Mouse (Mus musculus) MEL (cell line): ENCODE measurements at regions not wholly inside any gene's neighbourhood (a gene's known extent, or its start where the extent isn't known, plus 50 kb on each side); places are given as distances from the start of the nearest gene placed in this dataset.

Experiments used
- DNase-seq: peaks from one replicate; pipeline ENCODE4 v3.0.0; 2011; ENCODE audit warnings: low read depth, low spot score
- H3K27ac ChIP-seq: 2 replicates; pipeline ENCODE4 v1.5.1; 2012; ENCODE audit warnings: low read depth, mild to moderate bottlenecking, control low read depth, low read length, moderate library complexity; ENCODE audit not compliant: control insufficient read depth
- H3K27me3 ChIP-seq, 2 experiments: fragments of 150-350 bp in 1 of 2; sonication (generic) in 1 of 2; 2 replicates each; pipeline ENCODE4 v1.6.1; 2012; ENCODE audit warnings: low read length in 2 of 2, mild to moderate bottlenecking in 2 of 2, improper control_type of control experiment in 1 of 2, moderate library complexity in 1 of 2; ENCODE audit not compliant: insufficient read depth in 2 of 2, control insufficient read depth in 1 of 2
- H3K36me3 ChIP-seq, 2 experiments: 2 replicates each; pipeline ENCODE4 v1.6.1; 2012 to 2014; ENCODE audit warnings: low read length in 2 of 2, improper control_type of control experiment in 1 of 2, inconsistent platforms in 1 of 2, mild to moderate bottlenecking in 1 of 2; ENCODE audit not compliant: insufficient read depth in 2 of 2, control insufficient read depth in 1 of 2
- H3K4me1 ChIP-seq, 2 experiments: fragments of 150-350 bp in 1 of 2; sonication (generic) in 1 of 2; 2 replicates each; pipeline ENCODE4 v1.6.1; 2012; ENCODE audit warnings: low read length in 2 of 2, improper control_type of control experiment in 1 of 2, mild to moderate bottlenecking in 1 of 2; ENCODE audit not compliant: insufficient read depth in 2 of 2, control insufficient read depth in 1 of 2
- H3K4me3 ChIP-seq, 2 experiments: fragments of 150-350 bp in 1 of 2; sonication (generic) in 1 of 2; 2 replicates each; pipeline ENCODE4 v1.5.1; 2012; ENCODE audit warnings: low read depth in 2 of 2, low read length in 2 of 2, mild to moderate bottlenecking in 2 of 2, moderate library complexity in 2 of 2, control low read depth in 1 of 2, improper control_type of control experiment in 1 of 2; ENCODE audit not compliant: control insufficient read depth in 1 of 2, insufficient read depth in 1 of 2
- H3K79me2 ChIP-seq: 2 replicates; pipeline ENCODE4 v1.6.1; 2012; ENCODE audit warnings: mild to moderate bottlenecking, low read length, moderate library complexity; ENCODE audit not compliant: control insufficient read depth, poor library complexity, insufficient read depth
- H3K9ac ChIP-seq: 2 replicates; pipeline ENCODE4 v1.6.1; 2012; ENCODE audit warnings: low read depth, mild to moderate bottlenecking, control low read depth, low read length, moderate library complexity; ENCODE audit not compliant: control insufficient read depth, poor library complexity, severe bottlenecking
- H3K9me3 ChIP-seq: fragments of 150-350 bp; sonication (generic); replicated peaks from 2 replicates; pipeline ENCODE4 v1.6.1; 2012; ENCODE audit warnings: mild to moderate bottlenecking, low read length, improper control_type of control experiment, moderate library complexity; ENCODE audit not compliant: insufficient read depth
- BHLHE40 ChIP-seq: IDR thresholded peaks from 2 replicates; pipeline ENCODE4 v1.6.1; 2012; ENCODE audit warnings: low read depth, mild to moderate bottlenecking, inconsistent platforms, low read length, improper control_type of control experiment, borderline replicate concordance
- CHD1 ChIP-seq: IDR thresholded peaks from 2 replicates; pipeline ENCODE4 v1.6.1; 2012; ENCODE audit warnings: low read depth, mild to moderate bottlenecking, inconsistent platforms, low read length, improper control_type of control experiment
- CHD2 ChIP-seq: IDR thresholded peaks from 2 replicates; pipeline ENCODE4 v1.6.1; 2011; ENCODE audit warnings: low read length, improper control_type of control experiment
- EP300 ChIP-seq, 2 experiments: IDR thresholded peaks; 2 replicates each; pipeline ENCODE4 v1.6.1; 2011; ENCODE audit warnings: improper control_type of control experiment in 2 of 2, low read length in 2 of 2, low read depth in 1 of 2, mild to moderate bottlenecking in 1 of 2
- MAFK ChIP-seq: IDR thresholded peaks from 2 replicates; pipeline ENCODE4 v1.6.1; 2011; ENCODE audit warnings: low read depth, mild to moderate bottlenecking, low read length, improper control_type of control experiment, borderline replicate concordance
- MAX ChIP-seq: IDR thresholded peaks from 2 replicates; pipeline ENCODE4 v1.6.1; 2011; ENCODE audit warnings: low read length, improper control_type of control experiment
- MAZ ChIP-seq: IDR thresholded peaks from 2 replicates; pipeline ENCODE4 v1.6.1; 2012; ENCODE audit warnings: low read depth, mild to moderate bottlenecking, inconsistent platforms, low read length, improper control_type of control experiment
- MXI1 ChIP-seq: IDR thresholded peaks from 2 replicates; pipeline ENCODE4 v1.6.1; 2011; ENCODE audit warnings: mild to moderate bottlenecking, low read depth, low read length, improper control_type of control experiment
- MYB ChIP-seq: IDR thresholded peaks from 2 replicates; pipeline ENCODE4 v1.6.1; 2011; ENCODE audit warnings: mild to moderate bottlenecking, low read depth, low read length, improper control_type of control experiment
- NELFE ChIP-seq: IDR thresholded peaks from 2 replicates; pipeline ENCODE4 v1.6.1; 2011; ENCODE audit warnings: low read depth, low read length, improper control_type of control experiment
- NRF1 ChIP-seq: IDR thresholded peaks from 2 replicates; pipeline ENCODE4 v1.6.1; 2014; ENCODE audit warnings: low read depth, mild to moderate bottlenecking, inconsistent platforms, low read length, improper control_type of control experiment, moderate library complexity; ENCODE audit not compliant: poor library complexity, insufficient read depth, severe bottlenecking
- POLR2AphosphoS2 ChIP-seq: IDR thresholded peaks from 2 replicates; pipeline ENCODE4 v1.6.1; 2011; ENCODE audit warnings: low read length, improper control_type of control experiment
- POLR2AphosphoS5 ChIP-seq: IDR thresholded peaks from 2 replicates; pipeline ENCODE4 v1.6.1; 2012; ENCODE audit warnings: low read depth, borderline replicate concordance, mild to moderate bottlenecking, inconsistent platforms, low read length, moderate library complexity, mixed read lengths
- RCOR1 ChIP-seq: IDR thresholded peaks from 2 replicates; pipeline ENCODE4 v1.6.1; 2012; ENCODE audit warnings: low read depth, mild to moderate bottlenecking, inconsistent platforms, low read length, improper control_type of control experiment
- TBP ChIP-seq: IDR thresholded peaks from 2 replicates; pipeline ENCODE4 v1.8.0; 2011; ENCODE audit warnings: low read depth, low read length, improper control_type of control experiment
- USF1 ChIP-seq: IDR thresholded peaks from 2 replicates; pipeline ENCODE4 v1.6.1; 2014; ENCODE audit warnings: low read depth, mild to moderate bottlenecking, inconsistent platforms, low read length, improper control_type of control experiment, moderate library complexity
- USF2 ChIP-seq, 2 experiments: IDR thresholded peaks; 2 replicates each; pipeline ENCODE4 v1.6.1; 2011 to 2012; ENCODE audit warnings: improper control_type of control experiment in 2 of 2, low read length in 2 of 2, borderline replicate concordance in 1 of 2, inconsistent platforms in 1 of 2, low read depth in 1 of 2, mild to moderate bottlenecking in 1 of 2; ENCODE audit not compliant: insufficient read depth in 1 of 2

- H3K36me3 ChIP-seq: no peaks in the 10 kb centered on the region
- no peaks in the 10 kb centered on the region for H3K9me3 ChIP-seq
- no peaks in the 10 kb centered on the region for H3K4me1 ChIP-seq
- H3K4me3 ChIP-seq: no peak overlapping the region
- TF ChIP-seq MAZ (no peak), RCOR1 (no peak), POLR2AphosphoS5 (no peak), BHLHE40 (no peak), CHD2 (no peak), MXI1 (no peak), TBP (no peak), USF2 (IDR thresholded peaks at IDR 0.05; ENCODE audit: borderline replicate concordance in 1 of 2, insufficient read depth in 1 of 2, low read depth in 1 of 2, low read length in 2 of 2) (no peak), POLR2AphosphoS2 (no peak)
- DNase-seq: no peak
- H3K27me3 ChIP-seq: no peaks in the 10 kb centered on the region
- H3K79me2 ChIP-seq: no peaks in the 10 kb centered on the region
- no peak overlapping the region for H3K9ac ChIP-seq
- H3K27ac ChIP-seq: no peak overlapping the region
Measured at GRCm38 (mm10) chr14:118430286-118430685, 163.5 kb downstream of the Gm9376 start.

DNA sequence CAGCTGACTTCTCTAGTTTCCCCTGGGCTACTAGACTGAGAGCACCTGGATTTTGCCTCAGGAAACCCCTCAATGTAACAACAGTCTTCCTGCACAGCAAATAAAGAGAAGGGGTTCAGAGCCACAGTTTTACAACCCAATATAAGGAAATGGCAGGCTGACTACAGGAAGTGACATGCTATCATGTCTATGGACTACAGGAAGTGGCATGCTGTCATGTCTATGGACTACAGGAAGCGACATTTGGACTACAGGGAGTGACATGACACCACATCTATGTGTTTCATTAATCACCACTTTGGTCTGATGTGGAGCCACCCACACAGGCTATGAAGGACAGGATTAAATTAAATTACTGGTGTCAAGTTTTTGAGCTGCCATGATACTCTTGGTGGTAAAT, 164.0 kb downstream of the Gm9376 start:
- H3K79me2 ChIP-seq: no peaks in the 10 kb centered on the region
- H3K27ac ChIP-seq: no peak overlapping the region
- H3K36me3 ChIP-seq: no peaks in the 10 kb centered on the region
- no peaks in the 10 kb centered on the region for H3K27me3 ChIP-seq
- DNase-seq: no peak
- H3K9me3 ChIP-seq: no peaks in the 10 kb centered on the region
- no peak overlapping the region for H3K4me3 ChIP-seq
- H3K9ac ChIP-seq: no peak overlapping the region
- no peaks in the 10 kb centered on the region for H3K4me1 ChIP-seq
- TF ChIP-seq MAFK: no peak
- TF ChIP-seq MAX: no peak
- no peak for TF ChIP-seq POLR2AphosphoS2
- TF ChIP-seq NELFE: no peak
- TF ChIP-seq EP300 (IDR thresholded peaks at IDR 0.05; ENCODE audit: low read depth in 1 of 2, low read length in 2 of 2): no peak
- TF ChIP-seq MXI1: no peak
- no peak for TF ChIP-seq USF1
- TF ChIP-seq MYB: no peak
- no peak for TF ChIP-seq CHD1
- no peak for TF ChIP-seq NRF1
- TF ChIP-seq, all 39 proteins: peak for 0
